Comparison of ENCODE assay signal across 8 mouse cellular contexts in genomic region chr6:30403465-30403864, GRCm38 (mm10). TPM values are rescaled to one million over a fixed set of nuclear protein-coding genes. Genes with fewer than 3 reads are reported as not detected.
DNase-seq lines count a peak whose midpoint lies in the region; ATAC-seq and TF ChIP-seq lines count a peak whose summit lies in the region.

No protein-coding gene starts in this region.

- peaks cover 21% of the 10 kb centered on the region for H3K4me1 ChIP-seq in hindbrain, embryonic 13.5 days (replicated peaks)
- H3K4me1 ChIP-seq in lung, embryonic 16.5 days (replicated peaks; ENCODE audit: control insufficient read depth, insufficient read depth, low read length), result no peaks in the 10 kb centered on the region; the same call in 1 of the 2 replicates
- H3K4me1 ChIP-seq in olfactory bulb, adult 2 months (ENCODE audit: control insufficient read depth, insufficient read depth, low read length), result peaks cover 2% of the 10 kb centered on the region; the same call in 1 of the 2 replicates

- TF ChIP-seq CTCF in olfactory bulb, adult 2 months (IDR thresholded peaks at IDR 0.05; ENCODE audit: insufficient read depth, low read depth, low read length), result no peak

- H3K9ac ChIP-seq in hindbrain, embryonic 13.5 days, result peak overlapping the region; percentile 65; the same call in 1 of the 2 replicates
- H3K9ac ChIP-seq in lung, embryonic 16.5 days (ENCODE audit: low read length), result peak overlapping the region; percentile 57; the same call in 1 of the 2 replicates

- no peak for ATAC-seq in hindbrain, embryonic 13.5 days (ENCODE audit: low FRiP score)
- no peak for ATAC-seq in lung, embryonic 16.5 days (ENCODE audit: low read depth)

- peak overlapping the region; percentile 34 for H3K4me3 ChIP-seq in hindbrain, embryonic 13.5 days
- peak overlapping the region; percentile 36 for H3K4me3 ChIP-seq in lung, embryonic 16.5 days (ENCODE audit: low read length)
- peak overlapping the region; percentile 53 for H3K4me3 ChIP-seq in olfactory bulb, adult 2 months (ENCODE audit: insufficient read depth, low read depth, low read length)

- 19% methylated on average over 4 of the region's 4 CpGs for WGBS in hindbrain, embryonic 13.5 days
- 20% methylated on average over 4 of the region's 4 CpGs for WGBS in lung, embryonic 16.5 days
- 7% methylated on average over 4 of the region's 4 CpGs for whole genome bisulfite sequencing in olfactory bulb, adult 2 months

- H3K27ac ChIP-seq in hindbrain, embryonic 13.5 days, result peak overlapping the region; percentile 78
- H3K27ac ChIP-seq in lung, embryonic 16.5 days (ENCODE audit: low read length), result no peak overlapping the region
- peak overlapping the region; percentile 60; the same call in 1 of the 2 replicates for H3K27ac ChIP-seq in olfactory bulb, adult 2 months (ENCODE audit: insufficient read depth, low read depth, low read length)

- no peaks in the 10 kb centered on the region for H3K36me3 ChIP-seq in hindbrain, embryonic 13.5 days
- 0 out of 2 replicates have a peak, but pooled peaks cover 2% of the 10 kb centered on the region for H3K36me3 ChIP-seq in lung, embryonic 16.5 days (ENCODE audit: control insufficient read depth, insufficient read depth, low read length)

- DNase-seq in ZHBTc4 (ENCODE audit: low read depth, low spot score), result peak; percentile 83
- DNase-seq in cerebellum, postnatal 14 days, result peak; percentile 77 to 84
- DNase-seq in frontal cortex, postnatal 10 days (ENCODE audit: low spot score in 2 of 2), result peak; percentile 62 to 68
- DNase-seq in layer of hippocampus, postnatal 10 days (ENCODE audit: low spot score in 2 of 2), result peak; percentile 66 to 76
- DNase-seq in thymus, postnatal 36 days, result peak; percentile 38 to 43

- H3K27me3 ChIP-seq in hindbrain, embryonic 13.5 days, result no peaks in the 10 kb centered on the region
- H3K27me3 ChIP-seq in lung, embryonic 16.5 days (ENCODE audit: control insufficient read depth, insufficient read depth, low read depth, low read length), result no peaks in the 10 kb centered on the region

- peak overlapping the region; percentile 58 for H3K4me2 ChIP-seq in hindbrain, embryonic 13.5 days
- H3K4me2 ChIP-seq in lung, embryonic 16.5 days (ENCODE audit: low read depth, low read length), result peak overlapping the region; percentile 56

- H3K9me3 ChIP-seq in hindbrain, embryonic 13.5 days, result peaks cover 3% of the 10 kb centered on the region; the same call in 1 of the 2 replicates
- H3K9me3 ChIP-seq in lung, embryonic 16.5 days (ENCODE audit: control insufficient read depth, low read length), result no peaks in the 10 kb centered on the region

- no peak for TF ChIP-seq POLR2A in olfactory bulb, adult 2 months (IDR thresholded peaks at IDR 0.05; ENCODE audit: insufficient read depth, low read depth, low read length)

RNA-seq across cellular contexts. Expression of gene Klhdc10, which starts 1.8 kb away (rescaled TPM):
- polyA plus RNA-seq in hindbrain, embryonic 13.5 days (2015; fragmentation: Nextera tagmentation; extraction: Ambion mirVana), result 32.9 and 34.2 TPM in 2 replicates
- 100 to 1,000 TPM; 132 to 157 TPM for total RNA-seq in layer of hippocampus, postnatal 10 days (2021)
- 19.3 and 22.6 TPM in 2 replicates for polyA plus RNA-seq in lung, embryonic 16.5 days (2015; fragmentation: Nextera tagmentation; extraction: Ambion mirVana)
- polyA plus RNA-seq in olfactory bulb, adult 2 months (2012; ENCODE audit: insufficient read depth, insufficient read length, low replicate concordance, missing spikeins), result not detected in 2 replicates

RNA-seq across cellular contexts. Expression of gene Zc3hc1, which starts 12.6 kb away (rescaled TPM):
- 64.9 and 71.4 TPM in 2 replicates for polyA plus RNA-seq in hindbrain, embryonic 13.5 days (2015; fragmentation: Nextera tagmentation; extraction: Ambion mirVana)
- total RNA-seq in layer of hippocampus, postnatal 10 days (2021), result 10 to 100 TPM; 27.4 to 27.6 TPM
- polyA plus RNA-seq in lung, embryonic 16.5 days (2015; fragmentation: Nextera tagmentation; extraction: Ambion mirVana), result 53.5 and 56.3 TPM in 2 replicates
- not detected in 2 replicates for polyA plus RNA-seq in olfactory bulb, adult 2 months (2012; ENCODE audit: insufficient read depth, insufficient read length, low replicate concordance, missing spikeins)
